Mouse (Mus musculus) midbrain, embryonic 10.5 days (tissue): Measurements from ENCODE around the gene Fam149a. TPM values are rescaled to one million over a fixed set of nuclear protein-coding genes. Genes with fewer than 3 reads are reported as not detected.

ENCODE experiments used
- DNase-seq: peaks from one replicate; pipeline ENCODE4 v3.0.0-alpha.2; 2017; ENCODE audit warnings: low spot score
- H3K27ac ChIP-seq: fragments of 300-500 bp; sonication (generic); replicated peaks from 2 replicates; pipeline ENCODE4 v1.5.1; 2016; ENCODE audit warnings: mild to moderate bottlenecking
- H3K27me3 ChIP-seq: fragments of 300-500 bp; sonication (generic); 2 replicates; pipeline ENCODE4 v1.6.1; 2016; ENCODE audit warnings: low read depth, mild to moderate bottlenecking; ENCODE audit not compliant: poor library complexity, severe bottlenecking
- H3K36me3 ChIP-seq: fragments of 300-500 bp; sonication (generic); 2 replicates; pipeline ENCODE4 v1.6.1; 2016; ENCODE audit warnings: mild to moderate bottlenecking, moderate library complexity
- H3K4me1 ChIP-seq: fragments of 300-500 bp; sonication (generic); 2 replicates; pipeline ENCODE4 v1.6.1; 2016
- H3K4me3 ChIP-seq: fragments of 300-500 bp; sonication (generic); 2 replicates; pipeline ENCODE4 v1.5.1; 2016; ENCODE audit warnings: mild to moderate bottlenecking, moderate library complexity
- H3K9me3 ChIP-seq: fragments of 300-500 bp; sonication (generic); replicated peaks from 2 replicates; pipeline ENCODE4 v1.6.1; 2016; ENCODE audit warnings: mild to moderate bottlenecking
- WGBS: fragments of 180-500 bp; shearing (Covaris S2); methylation state at CpG from one replicate; pipeline ENCODE4 v1.1.7; 2016; 5-methylcytosine and 5-hydroxymethylcytosine counted together
- polyA plus RNA-seq: library from polyadenylated mRNA; unstranded; fragments of >200 nt; fragmentation: Nextera tagmentation; extraction: Ambion mirVana; gene quantifications from 2 replicates; pipeline ENCODE4 v1.2.1, GENCODE M21; 2016

The Fam149a gene
- 9.0 and 9.7 TPM in 2 replicates for polyA plus RNA-seq

DNA sequence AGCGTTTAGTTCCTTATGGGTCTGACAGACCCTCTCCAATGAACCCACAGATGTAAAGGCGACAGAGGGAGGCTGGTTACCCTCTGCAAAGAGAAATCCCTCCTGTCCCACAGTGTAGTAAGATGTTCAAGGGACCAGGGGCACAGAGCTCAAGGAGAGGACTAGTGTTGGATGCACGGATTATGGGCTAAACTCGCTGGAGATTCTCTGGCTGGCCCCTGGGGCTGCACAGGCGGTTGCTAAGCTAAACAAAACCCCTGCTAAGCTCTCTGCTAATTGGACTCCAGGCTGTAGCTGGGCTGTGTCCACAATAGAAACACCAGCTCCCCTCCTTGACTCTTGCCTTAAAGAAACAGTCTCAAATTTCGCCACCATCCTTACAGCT, at the start of gene Fam149a:
Gene Fam149a (minus strand): TSS at position 329 of the 385 bp plus-strand sequence.
- no peaks in the 10 kb centered on the region for H3K36me3 ChIP-seq
- peak; percentile 62 for DNase-seq
- H3K9me3 ChIP-seq, result no peaks in the 10 kb centered on the region
- H3K27ac ChIP-seq, result peak within 1 kb of the TSS; percentile 76
- H3K27me3 ChIP-seq, result peaks cover 31% of the 10 kb centered on the region
- H3K4me3 ChIP-seq, result peak within 1 kb of the TSS; percentile 58
- WGBS, result 3% methylated on average over 6 of the region's 6 CpGs
- H3K4me1 ChIP-seq, result peaks cover 25% of the 10 kb centered on the region

DNA sequence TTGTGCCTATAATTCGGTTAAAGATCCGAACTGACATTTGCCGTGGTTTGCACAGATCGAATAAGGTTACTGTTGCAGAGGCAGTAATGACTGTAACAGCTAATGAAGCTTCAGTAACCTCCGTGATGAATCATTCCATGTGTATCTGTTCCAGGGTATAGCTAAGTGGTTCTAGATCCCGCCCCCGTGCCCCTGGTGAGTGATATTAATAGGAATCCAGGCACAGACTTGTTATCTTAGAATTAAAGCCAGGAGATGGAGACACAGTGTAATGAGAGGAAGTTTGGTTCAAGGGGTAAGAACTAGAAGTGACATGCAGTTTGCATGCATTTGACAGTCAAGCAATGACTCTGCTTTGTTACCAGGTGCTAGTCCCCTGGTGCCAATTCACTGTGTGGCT, 38.1 kb upstream of the Fam149a start:
- H3K4me3 ChIP-seq, result no peak overlapping the region
- H3K27ac ChIP-seq, result no peak overlapping the region
- H3K27me3 ChIP-seq, result no peaks in the 10 kb centered on the region
- H3K4me1 ChIP-seq, result no peaks in the 10 kb centered on the region
- H3K36me3 ChIP-seq, result no peaks in the 10 kb centered on the region
- 90% methylated on average over 7 of the region's 7 CpGs for WGBS
- no peak for DNase-seq
- H3K9me3 ChIP-seq, result no peaks in the 10 kb centered on the region

DNA sequence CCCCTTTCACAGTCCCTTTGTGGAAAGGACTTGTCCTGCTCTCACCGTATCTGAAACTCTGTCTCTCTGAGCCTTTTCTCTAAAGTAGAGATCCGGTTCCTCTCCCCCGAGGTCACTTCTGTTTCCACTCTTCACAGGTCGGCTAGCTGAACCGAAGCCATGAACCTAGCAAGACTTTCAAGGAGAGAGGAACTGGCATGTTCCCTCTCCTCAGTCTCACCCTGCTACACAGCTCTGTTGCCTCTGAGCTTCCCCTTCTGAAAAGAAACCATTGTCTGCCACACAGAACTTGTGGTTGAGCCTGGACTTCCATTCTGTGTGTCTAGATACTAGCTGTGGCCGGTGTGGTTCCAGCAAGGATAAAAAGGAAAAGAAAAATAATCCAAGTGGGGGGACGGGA, 32.9 kb upstream of the Fam149a start:
- Histone ChIP-seq H3K27ac (no peak overlapping the region), H3K4me1 (peaks cover 7% of the 10 kb centered on the region), H3K9me3 (no peaks in the 10 kb centered on the region), H3K4me3 (no peak overlapping the region), H3K36me3 (no peaks in the 10 kb centered on the region), H3K27me3 (no peaks in the 10 kb centered on the region)
- WGBS, result 90% methylated on average over 7 of the region's 7 CpGs
- DNase-seq, result no peak

DNA sequence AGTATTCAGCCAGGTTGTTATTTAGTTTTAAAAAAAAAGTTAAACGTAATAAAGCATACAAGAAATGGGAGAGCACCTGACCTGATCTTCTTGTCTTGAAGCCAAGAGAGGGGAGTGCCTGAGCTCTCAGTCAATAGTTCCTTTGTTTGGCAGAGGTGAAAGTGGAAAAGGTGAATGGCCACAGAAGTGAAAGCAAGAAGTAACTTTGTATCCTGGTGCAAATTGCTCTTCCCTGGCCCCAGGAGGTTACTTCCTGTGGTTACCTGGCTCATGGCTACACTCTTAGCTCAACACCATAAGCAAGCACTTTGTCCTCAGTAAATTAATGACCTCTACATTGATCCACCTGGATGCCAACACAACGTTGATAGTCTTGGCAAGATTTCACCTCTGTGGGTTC, 28.8 kb upstream of the Fam149a start, which contains the start of gene Tlr3:
Gene Tlr3 (minus strand): TSS at position 199 of the 400 bp plus-strand sequence.
- DNase-seq, result no peak
- no peaks in the 10 kb centered on the region for H3K9me3 ChIP-seq
- H3K36me3 ChIP-seq, result no peaks in the 10 kb centered on the region
- 78% methylated on average over 2 of the region's 2 CpGs for WGBS
- peak within 1 kb of the TSS; percentile 51 for H3K4me3 ChIP-seq
- H3K27me3 ChIP-seq, result no peaks in the 10 kb centered on the region
- H3K27ac ChIP-seq, result peak within 1 kb of the TSS; percentile 75
- peaks cover 13% of the 10 kb centered on the region for H3K4me1 ChIP-seq

DNA sequence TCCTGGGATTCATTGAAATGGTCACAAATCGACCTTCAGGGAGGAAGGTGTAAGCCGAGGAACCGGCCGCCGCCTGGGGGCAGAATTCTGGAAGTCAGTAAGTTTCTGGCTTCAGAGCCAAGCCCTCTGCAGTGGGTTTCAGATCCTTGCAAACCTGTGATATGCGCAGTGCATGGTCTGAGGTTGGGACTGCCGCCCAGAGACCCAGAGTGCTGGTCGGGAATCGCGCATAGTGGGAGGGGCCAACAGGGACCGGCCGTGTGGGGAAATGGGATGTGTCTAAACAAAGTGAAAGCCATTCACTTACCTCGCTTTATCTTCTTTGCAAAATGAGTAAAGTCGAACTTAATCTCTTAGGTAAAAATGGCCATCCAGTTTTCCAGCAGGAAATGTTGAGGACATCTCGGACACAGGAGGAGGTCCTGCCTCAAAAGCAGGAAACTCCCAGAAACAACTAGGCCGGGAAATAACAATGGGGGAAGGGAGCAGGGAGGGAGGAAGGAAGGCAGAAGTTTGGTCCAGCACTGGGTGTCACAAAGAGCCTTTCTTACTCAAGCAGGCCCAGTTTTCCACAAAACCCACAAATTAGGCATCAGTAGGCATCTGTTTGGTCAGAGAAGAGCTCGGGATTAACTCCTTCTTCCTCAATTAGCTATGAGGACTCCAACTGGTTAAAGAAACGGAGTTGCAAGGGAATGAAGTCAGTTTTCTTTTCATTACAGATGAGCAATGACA, 28.2 kb upstream of the Fam149a start:
- Histone ChIP-seq H3K9me3 (no peaks in the 10 kb centered on the region), H3K27ac (peak overlapping the region; percentile 75), H3K27me3 (no peaks in the 10 kb centered on the region), H3K36me3 (no peaks in the 10 kb centered on the region), H3K4me3 (peak overlapping the region; percentile 51), H3K4me1 (peaks cover 13% of the 10 kb centered on the region)
- WGBS, result 10% methylated on average over 18 of the region's 18 CpGs
- DNase-seq, result peak; percentile 68

DNA sequence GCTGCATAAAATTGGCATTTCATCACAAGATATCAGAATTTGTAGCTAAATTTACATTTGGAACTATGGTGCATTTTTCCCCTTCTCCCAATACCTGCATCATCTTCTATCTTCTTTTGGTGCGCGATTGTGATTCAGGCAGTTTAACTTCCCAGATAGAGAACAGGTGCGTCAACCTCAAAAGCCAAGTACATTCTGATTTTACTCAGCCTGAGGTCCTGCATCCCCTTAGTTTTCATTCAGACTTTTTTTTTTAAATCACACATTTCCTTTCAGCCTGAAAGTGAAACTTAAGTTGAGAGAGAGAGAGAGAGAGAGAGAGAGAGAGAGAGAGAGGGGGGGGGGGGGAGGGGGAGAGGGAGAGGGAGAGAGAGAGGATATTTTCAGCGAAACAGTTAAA, 27.6 kb upstream of the Fam149a start:
- Histone ChIP-seq H3K4me1 (peaks cover 13% of the 10 kb centered on the region), H3K27me3 (no peaks in the 10 kb centered on the region), H3K9me3 (no peaks in the 10 kb centered on the region), H3K36me3 (no peaks in the 10 kb centered on the region), H3K27ac (peak overlapping the region; percentile 75), H3K4me3 (peak overlapping the region; percentile 51)
- 48% methylated on average over 4 of the region's 4 CpGs for WGBS
- DNase-seq, result no peak

DNA sequence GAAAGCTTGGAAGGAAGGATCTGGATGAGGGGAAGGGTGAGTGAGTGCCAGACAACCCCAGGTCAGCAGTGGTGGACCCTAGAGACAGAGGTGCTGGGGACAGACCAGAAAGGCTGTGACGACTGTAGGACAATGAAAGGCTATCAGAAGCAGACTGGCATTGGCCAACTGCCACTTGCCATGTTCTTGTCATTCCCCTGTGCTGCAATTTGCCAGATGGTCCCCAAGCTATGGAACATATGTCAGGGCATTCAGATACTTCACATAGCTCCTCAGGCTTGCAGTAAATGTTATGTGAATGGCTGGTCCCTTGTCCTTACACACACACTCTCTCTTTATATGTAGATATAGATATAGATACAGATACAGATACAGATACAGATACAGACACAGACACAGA, 1.2 kb upstream of the Fam149a start:
- no peak for DNase-seq
- WGBS, result 70% methylated on average over 1 of the region's 1 CpGs
- Histone ChIP-seq H3K4me3 (no peak overlapping the region), H3K4me1 (peaks cover 25% of the 10 kb centered on the region), H3K36me3 (no peaks in the 10 kb centered on the region), H3K9me3 (no peaks in the 10 kb centered on the region), H3K27ac (no peak overlapping the region), H3K27me3 (peaks cover 31% of the 10 kb centered on the region)

DNA sequence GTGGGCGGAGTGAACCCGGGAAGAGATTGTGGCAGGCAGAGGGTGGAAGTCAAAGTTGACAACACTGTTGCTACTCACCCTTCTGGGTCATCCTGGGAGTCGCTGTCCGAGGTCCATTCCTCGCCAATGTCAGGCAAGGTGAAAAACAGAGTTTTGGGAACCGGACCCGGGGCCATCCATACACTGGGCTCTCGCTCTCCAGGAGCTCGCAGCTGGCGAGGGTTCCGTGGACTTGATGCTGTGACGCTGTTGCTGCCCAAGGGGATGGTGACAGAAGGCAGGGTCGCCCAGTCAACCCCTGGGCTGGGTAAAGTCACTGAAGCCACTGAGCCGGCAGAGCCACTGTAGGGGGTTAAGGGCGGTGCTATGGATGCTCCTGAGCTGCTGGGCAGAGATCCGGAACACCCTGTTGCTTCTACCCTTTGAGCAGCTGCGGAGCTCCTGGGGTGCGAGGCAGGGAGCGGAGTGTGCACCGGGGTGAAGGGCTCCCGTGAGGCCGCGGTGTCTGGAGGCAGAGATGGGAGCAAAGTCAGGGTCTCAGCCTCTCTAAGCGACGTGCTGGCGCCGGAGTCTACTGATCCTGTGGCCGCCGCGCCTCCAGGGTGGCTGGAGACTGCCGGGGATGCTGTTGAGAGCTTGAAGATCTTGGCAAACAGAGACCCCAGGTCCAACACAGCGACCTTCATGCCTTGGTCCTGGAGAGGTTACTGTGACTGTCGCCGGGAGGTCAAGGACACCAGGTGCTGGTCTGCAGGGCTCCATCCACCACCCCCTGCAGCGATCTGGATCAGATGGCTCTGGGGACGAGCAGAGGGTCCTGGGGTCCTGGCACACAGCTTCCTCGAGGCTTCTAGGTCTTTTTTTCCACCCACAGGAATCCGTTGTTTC, 772 bp downstream of the Fam149a start:
- peak; percentile 52 for DNase-seq
- 1% methylated on average over 38 of the region's 38 CpGs for WGBS
- no peaks in the 10 kb centered on the region for H3K36me3 ChIP-seq
- H3K27ac ChIP-seq, result peak overlapping the region; percentile 76
- H3K27me3 ChIP-seq, result peaks cover 31% of the 10 kb centered on the region
- peaks cover 25% of the 10 kb centered on the region for H3K4me1 ChIP-seq
- H3K4me3 ChIP-seq, result peak overlapping the region; percentile 58
- no peaks in the 10 kb centered on the region for H3K9me3 ChIP-seq

DNA sequence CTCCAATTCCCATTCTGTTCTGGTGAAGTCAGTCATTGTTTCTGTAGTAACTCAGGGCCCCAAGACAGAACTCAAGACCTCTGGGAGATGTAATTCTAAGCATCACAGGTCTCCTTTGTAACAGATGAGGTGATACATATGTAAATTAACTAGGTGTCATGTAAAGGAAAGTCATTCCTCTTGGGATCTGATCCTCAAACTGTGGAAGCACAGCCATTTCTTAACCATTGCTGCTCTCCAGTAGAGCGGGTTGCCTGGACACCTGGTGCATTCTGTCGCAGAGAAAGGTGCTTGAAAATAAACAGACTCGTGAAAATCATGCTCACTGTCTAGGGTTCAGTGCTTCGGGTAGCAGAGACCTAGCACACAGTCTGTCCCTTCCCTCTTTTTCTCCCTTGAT, 1.5 kb downstream of the Fam149a start:
- H3K4me3 ChIP-seq, result peak overlapping the region; percentile 58
- no peaks in the 10 kb centered on the region for H3K36me3 ChIP-seq
- peaks cover 25% of the 10 kb centered on the region for H3K4me1 ChIP-seq
- no peaks in the 10 kb centered on the region for H3K9me3 ChIP-seq
- H3K27ac ChIP-seq, result no peak overlapping the region
- no peak for DNase-seq
- H3K27me3 ChIP-seq, result peaks cover 31% of the 10 kb centered on the region
- WGBS, result 8% methylated on average over 4 of the region's 4 CpGs

DNA sequence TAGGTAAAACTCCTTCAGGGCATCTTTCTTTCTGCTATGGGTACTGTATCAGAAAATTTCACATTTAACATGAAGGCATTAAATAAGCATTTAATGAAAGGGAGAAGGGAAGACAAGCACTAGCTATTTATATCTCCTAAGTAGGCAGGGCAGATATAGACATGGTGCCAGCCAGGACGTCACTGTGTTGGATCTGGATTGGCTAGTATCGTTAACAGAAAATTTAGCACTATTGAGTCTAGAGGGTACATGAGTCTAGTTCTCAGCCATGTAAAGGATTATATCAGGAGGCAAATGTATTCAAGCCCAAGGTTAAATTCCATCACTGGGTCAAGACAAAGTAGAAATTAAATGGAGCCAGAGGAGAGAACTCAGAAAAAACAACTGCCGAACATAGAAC, 8.0 kb downstream of the Fam149a start:
- no peak overlapping the region for H3K4me3 ChIP-seq

DNA sequence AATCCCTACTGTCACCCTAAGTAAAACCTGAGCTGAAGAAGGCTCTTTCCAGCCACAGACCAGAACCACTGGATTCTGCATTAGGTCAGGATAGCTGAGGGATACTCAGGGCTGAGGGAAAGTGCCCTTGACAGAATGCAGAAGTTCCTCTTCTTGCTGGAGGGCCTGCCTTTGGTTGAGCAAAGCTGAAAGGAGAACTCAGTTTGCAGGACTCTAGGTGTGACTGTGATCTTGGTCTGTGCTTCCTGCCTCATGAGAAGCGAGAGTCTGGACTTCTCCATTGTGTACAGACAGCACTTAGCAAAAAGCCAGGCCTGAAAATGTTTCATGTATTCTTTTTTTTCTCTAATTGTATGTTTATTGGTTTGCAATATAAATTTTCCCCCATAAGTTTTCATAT, 14.9 kb downstream of the Fam149a start:
- DNase-seq, result no peak
- Histone ChIP-seq H3K4me1 (no peaks in the 10 kb centered on the region), H3K27ac (no peak overlapping the region), H3K9me3 (no peaks in the 10 kb centered on the region), H3K36me3 (no peaks in the 10 kb centered on the region), H3K27me3 (no peaks in the 10 kb centered on the region), H3K4me3 (no peak overlapping the region)
- 89% methylated on average over 1 of the region's 1 CpGs for WGBS

More for the DNA sequence above, 8.0 kb downstream of the Fam149a start:
- H3K27me3 ChIP-seq, result no peaks in the 10 kb centered on the region
- no peak overlapping the region for H3K27ac ChIP-seq
- no peaks in the 10 kb centered on the region for H3K36me3 ChIP-seq
- H3K9me3 ChIP-seq, result no peaks in the 10 kb centered on the region
- no peaks in the 10 kb centered on the region for H3K4me1 ChIP-seq
- no peak for DNase-seq
- WGBS, result 91% methylated on average over 3 of the region's 3 CpGs

DNA sequence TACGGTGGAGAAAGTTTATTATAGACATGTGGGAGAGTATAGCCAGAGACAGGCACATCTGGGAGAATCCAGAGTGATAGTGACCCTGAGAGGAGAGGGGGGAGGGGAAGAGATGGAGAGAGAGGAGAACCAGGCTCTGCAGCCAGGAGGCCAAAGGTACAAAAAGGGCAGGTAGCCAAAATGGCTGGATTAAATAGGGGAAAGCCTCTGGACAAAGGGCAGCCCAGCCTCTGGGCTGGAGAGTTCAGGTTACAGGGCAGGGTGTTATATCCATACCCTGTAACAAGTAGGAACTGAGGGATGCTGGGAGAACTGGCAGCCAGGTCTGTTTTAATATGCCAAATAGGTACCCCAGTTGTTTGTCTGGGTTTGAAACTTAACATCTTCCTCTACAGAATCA, 18.9 kb downstream of the Fam149a start:
- Histone ChIP-seq H3K27ac (no peak overlapping the region), H3K4me1 (peaks cover 7% of the 10 kb centered on the region), H3K27me3 (no peaks in the 10 kb centered on the region), H3K4me3 (no peak overlapping the region), H3K36me3 (no peaks in the 10 kb centered on the region), H3K9me3 (no peaks in the 10 kb centered on the region)
- 89% methylated on average over 1 of the region's 1 CpGs for WGBS
- DNase-seq, result no peak

DNA sequence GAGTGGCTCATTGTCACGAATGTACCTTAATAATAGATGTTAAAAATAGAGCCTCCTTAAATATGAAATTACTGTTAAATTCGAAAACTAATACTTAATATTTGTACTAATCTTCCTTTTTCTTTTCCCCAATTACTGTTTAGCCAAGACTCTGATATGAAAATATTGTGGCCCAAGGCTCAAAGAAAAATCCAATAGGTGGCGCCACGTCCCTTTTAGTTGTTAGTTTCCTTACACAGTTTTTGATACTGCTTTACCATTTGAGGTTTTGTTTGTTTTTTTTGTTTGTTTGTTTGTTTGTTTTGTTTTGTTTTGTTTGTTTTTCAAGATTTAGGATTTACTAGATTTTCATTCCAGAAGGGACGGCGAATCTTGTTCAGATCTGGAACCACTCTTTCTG, 19.8 kb downstream of the Fam149a start:
- Histone ChIP-seq H3K4me3 (no peak overlapping the region), H3K9me3 (no peaks in the 10 kb centered on the region), H3K27ac (no peak overlapping the region), H3K27me3 (no peaks in the 10 kb centered on the region), H3K36me3 (no peaks in the 10 kb centered on the region), H3K4me1 (peaks cover 14% of the 10 kb centered on the region)
- 58% methylated on average over 6 of the region's 6 CpGs for WGBS
- no peak for DNase-seq
